Mouse (Mus musculus): ENCODE measurements around the gene Fam210b. TPM values are rescaled to one million over a fixed set of nuclear protein-coding genes. Genes with fewer than 3 reads are reported as not detected.
A peak's percentile ranks its signal among the peaks of the same experiment; 100 is the strongest.

The Fam210b gene
- polyA plus RNA-seq, 1 experiment from 2014 or later: 32.2 TPM

DNA sequence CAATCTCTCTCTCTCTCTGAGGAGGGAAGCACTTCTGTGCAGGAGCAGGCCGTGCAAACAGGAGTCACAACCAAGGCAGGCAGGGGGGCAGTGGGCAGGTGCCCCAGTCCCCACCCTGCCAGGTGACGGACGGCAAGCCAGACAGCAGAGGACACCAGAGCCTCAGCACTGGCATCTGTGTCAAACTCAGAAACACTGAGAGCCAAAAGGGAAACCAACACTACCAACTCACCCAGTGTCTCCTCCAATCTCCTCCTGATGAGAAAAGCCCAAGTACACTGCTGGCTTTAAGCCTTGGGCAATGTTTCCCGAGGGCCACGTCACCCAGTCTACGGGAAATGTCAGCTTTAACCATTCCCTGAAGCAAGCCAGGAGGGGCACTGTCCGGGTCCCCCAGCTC, 17.8 kb downstream of the Fam210b start:
- H3K4me3 ChIP-seq (ENCODE audit: low read depth, low read length): no peak overlapping the region
- H3K4me2 ChIP-seq: no peak overlapping the region
- 89% methylated on average over 7 of the region's 7 CpGs for WGBS
- H3K36me3 ChIP-seq (ENCODE audit: control insufficient read depth, insufficient read depth, low read length): peaks cover 50% of the 10 kb centered on the region
- no peak overlapping the region for H3K27ac ChIP-seq (ENCODE audit: low read depth, low read length)
- H3K27me3 ChIP-seq (ENCODE audit: control insufficient read depth, insufficient read depth, low read length): no peaks in the 10 kb centered on the region
- no peaks in the 10 kb centered on the region for H3K9me3 ChIP-seq (ENCODE audit: control insufficient read depth, low read length)
- peaks cover 2% of the 10 kb centered on the region; the same call in 1 of the 2 replicates for H3K4me1 ChIP-seq (ENCODE audit: control insufficient read depth, insufficient read depth, low read length)
- H3K9ac ChIP-seq (ENCODE audit: low read length): no peak overlapping the region
- ATAC-seq (ENCODE audit: low FRiP score) (no peak), DNase-seq (ENCODE audit: low spot score, missing footprints) (no peak)

DNA sequence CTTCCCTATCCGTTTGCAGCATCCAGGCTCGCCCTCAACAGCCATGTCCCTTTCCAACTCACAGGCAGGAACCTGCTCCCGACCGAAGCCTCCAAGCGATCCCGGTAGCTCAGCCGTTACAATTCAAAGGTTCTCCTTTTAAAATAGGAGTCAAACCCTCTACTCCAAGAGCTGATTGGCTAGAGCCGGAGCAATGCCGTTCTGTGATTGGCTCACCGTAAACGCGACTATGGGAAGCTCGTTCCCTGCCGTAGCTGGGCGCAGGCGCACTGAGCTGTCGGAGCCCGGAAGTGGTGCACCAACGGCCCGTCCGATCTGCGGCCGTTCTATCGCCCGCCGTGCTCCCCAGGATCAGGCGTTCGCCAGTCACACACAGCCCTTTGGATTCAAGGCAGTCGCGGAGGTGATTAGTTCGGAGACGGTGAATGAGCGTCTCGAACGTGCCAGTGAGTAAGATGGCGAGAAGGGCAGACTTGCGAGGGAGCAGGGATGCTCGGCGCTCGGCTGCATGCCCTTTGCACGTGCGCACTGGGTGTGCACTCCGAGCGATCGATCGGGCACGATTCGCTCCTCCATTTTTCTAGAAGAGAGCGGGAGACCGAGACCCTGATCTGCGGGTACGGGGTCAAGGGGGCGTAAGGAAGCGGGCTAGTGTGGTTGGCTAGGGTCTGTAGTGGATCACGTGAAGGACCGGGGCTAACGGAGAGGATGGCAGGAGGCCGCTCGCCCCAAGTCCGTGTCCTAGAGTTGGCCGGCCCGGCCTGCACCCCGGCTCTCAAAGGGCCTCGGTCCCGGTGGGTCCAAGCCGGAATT, 25.3 kb downstream of the Fam210b start, which contains the start of the genes Aurka and Cstf1:
TSS of gene Aurka (minus strand) at position 125 of the 813 bp plus-strand sequence.
TSS of gene Cstf1 (plus strand) at position 271 of the 813 bp plus-strand sequence.
- Histone ChIP-seq H3K9me3 (ENCODE audit: control insufficient read depth, low read length) (no peaks in the 10 kb centered on the region), H3K4me2 (peak within 1 kb of the TSS; percentile 85), H3K4me1 (ENCODE audit: control insufficient read depth, insufficient read depth, low read length) (peaks cover 17% of the 10 kb centered on the region), H3K27me3 (ENCODE audit: control insufficient read depth, insufficient read depth, low read length) (no peaks in the 10 kb centered on the region), H3K27ac (ENCODE audit: low read depth, low read length) (peak within 1 kb of the TSS; percentile 68), H3K36me3 (ENCODE audit: control insufficient read depth, insufficient read depth, low read length) (peaks cover 22% of the 10 kb centered on the region; the same call in 1 of the 2 replicates), H3K9ac (ENCODE audit: low read length) (peak within 1 kb of the TSS; percentile 95), H3K4me3 (ENCODE audit: low read depth, low read length) (peak within 1 kb of the TSS; percentile 92)
- ATAC-seq (ENCODE audit: low FRiP score) (peak; percentile 98), DNase-seq (ENCODE audit: low spot score, missing footprints) (peak; percentile 99)
- under 1% methylated on average over 66 of the region's 66 CpGs for WGBS

DNA sequence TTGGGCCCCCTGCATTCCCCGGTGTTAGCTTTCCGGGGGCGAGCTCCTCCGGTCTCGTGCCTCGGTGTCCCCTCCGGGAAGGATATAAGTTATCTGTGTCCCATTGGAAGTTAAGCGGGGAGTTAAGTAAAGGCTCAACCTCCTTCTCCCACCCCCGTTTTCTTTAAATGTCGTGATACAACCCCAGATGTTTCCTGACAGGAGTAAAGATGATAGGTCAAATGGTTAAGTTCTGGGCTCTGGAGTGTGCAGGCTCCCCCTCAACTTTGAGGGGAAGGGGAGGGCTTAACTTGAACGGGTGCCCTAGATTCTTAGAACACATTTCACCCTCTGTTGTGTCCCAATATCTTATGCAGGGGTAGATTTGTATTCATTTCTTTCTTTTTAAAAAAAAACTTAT, 25.9 kb downstream of the Fam210b start:
- DNase-seq (ENCODE audit: low spot score, missing footprints) (peak; percentile 88), ATAC-seq (ENCODE audit: low FRiP score) (no peak; the same call in 1 of the 2 replicates)

DNA sequence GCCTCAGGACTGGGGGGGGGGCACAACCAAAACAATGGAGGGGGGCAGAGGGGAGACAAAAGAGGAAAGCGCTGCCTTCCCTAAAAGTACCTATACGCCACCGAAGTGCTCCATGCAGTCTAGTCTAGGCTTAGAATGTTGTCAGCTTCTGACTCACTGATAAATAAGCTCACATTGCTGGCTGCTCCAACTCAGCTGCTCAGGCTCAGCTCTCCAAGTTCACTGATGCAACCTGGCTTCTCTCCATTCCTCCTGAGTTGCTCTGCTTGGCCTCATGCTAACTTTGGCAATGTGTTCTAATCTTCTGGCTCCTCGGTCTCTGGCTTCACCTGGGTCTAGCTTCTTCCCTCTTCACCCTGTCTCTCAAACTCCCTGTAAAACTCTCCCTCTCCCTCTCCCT, 31.2 kb downstream of the Fam210b start:
- Histone ChIP-seq H3K4me3 (ENCODE audit: low read depth, low read length) (no peak overlapping the region), H3K4me1 (ENCODE audit: control insufficient read depth, insufficient read depth, low read length) (peaks cover 4% of the 10 kb centered on the region), H3K36me3 (ENCODE audit: control insufficient read depth, insufficient read depth, low read length) (peaks cover 52% of the 10 kb centered on the region), H3K4me2 (no peak overlapping the region), H3K9me3 (ENCODE audit: control insufficient read depth, low read length) (no peaks in the 10 kb centered on the region), H3K9ac (ENCODE audit: low read length) (no peak overlapping the region), H3K27ac (ENCODE audit: low read depth, low read length) (no peak overlapping the region), H3K27me3 (ENCODE audit: control insufficient read depth, insufficient read depth, low read length) (no peaks in the 10 kb centered on the region)
- ATAC-seq (ENCODE audit: low FRiP score): no peak
- no peak for DNase-seq (ENCODE audit: low spot score, missing footprints)
- 91% methylated on average over 4 of the region's 4 CpGs for WGBS

More for the DNA sequence above, 25.9 kb downstream of the Fam210b start:
- Histone ChIP-seq H3K9me3 (ENCODE audit: control insufficient read depth, low read length) (no peaks in the 10 kb centered on the region), H3K9ac (ENCODE audit: low read length) (peak overlapping the region; percentile 95), H3K27ac (ENCODE audit: low read depth, low read length) (peak overlapping the region; percentile 68; the same call in 1 of the 2 replicates), H3K27me3 (ENCODE audit: control insufficient read depth, insufficient read depth, low read length) (no peaks in the 10 kb centered on the region), H3K36me3 (ENCODE audit: control insufficient read depth, insufficient read depth, low read length) (peaks cover 28% of the 10 kb centered on the region), H3K4me2 (peak overlapping the region; percentile 61), H3K4me1 (ENCODE audit: control insufficient read depth, insufficient read depth, low read length) (peaks cover 17% of the 10 kb centered on the region), H3K4me3 (ENCODE audit: low read depth, low read length) (peak overlapping the region; percentile 92)
- 0% methylated on average over 11 of the region's 11 CpGs for WGBS

DNA sequence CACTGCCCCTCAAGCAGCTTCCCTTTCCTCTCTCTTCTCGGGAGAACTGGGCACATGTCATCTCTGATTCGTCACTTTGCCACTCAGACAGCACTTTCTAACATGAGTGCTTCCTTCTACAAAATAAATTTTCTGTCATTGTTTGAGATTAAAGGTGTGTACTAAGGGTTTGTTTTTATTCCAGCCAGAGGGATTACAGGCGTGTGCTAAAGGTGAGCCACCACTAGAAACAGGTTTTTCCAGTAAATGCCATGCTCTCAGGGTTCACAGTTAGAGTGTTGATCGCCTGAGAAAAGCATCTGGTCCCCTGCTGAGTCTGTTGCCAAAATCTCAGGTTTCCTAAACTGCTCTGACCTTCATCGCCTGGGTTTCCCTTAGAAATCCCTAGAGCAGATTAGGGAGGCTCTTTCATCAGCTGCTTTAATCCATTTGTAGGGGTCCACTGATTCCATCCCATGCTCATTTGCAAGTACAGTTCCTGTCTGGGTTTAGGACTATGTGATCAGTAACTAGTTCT, 31.7 kb downstream of the Fam210b start:
- no peak overlapping the region for H3K4me3 ChIP-seq (ENCODE audit: low read depth, low read length)
- no peaks in the 10 kb centered on the region; the same call in 1 of the 2 replicates for H3K4me1 ChIP-seq (ENCODE audit: control insufficient read depth, insufficient read depth, low read length)
- peaks cover 52% of the 10 kb centered on the region for H3K36me3 ChIP-seq (ENCODE audit: control insufficient read depth, insufficient read depth, low read length)
- H3K9ac ChIP-seq (ENCODE audit: low read length): no peak overlapping the region
- DNase-seq (ENCODE audit: low spot score, missing footprints) (no peak), ATAC-seq (ENCODE audit: low FRiP score) (no peak)
- no peak overlapping the region for H3K4me2 ChIP-seq
- H3K27ac ChIP-seq (ENCODE audit: low read depth, low read length): no peak overlapping the region
- H3K27me3 ChIP-seq (ENCODE audit: control insufficient read depth, insufficient read depth, low read length): no peaks in the 10 kb centered on the region
- 73% methylated on average over 5 of the region's 5 CpGs for WGBS
- no peaks in the 10 kb centered on the region for H3K9me3 ChIP-seq (ENCODE audit: control insufficient read depth, low read length)

DNA sequence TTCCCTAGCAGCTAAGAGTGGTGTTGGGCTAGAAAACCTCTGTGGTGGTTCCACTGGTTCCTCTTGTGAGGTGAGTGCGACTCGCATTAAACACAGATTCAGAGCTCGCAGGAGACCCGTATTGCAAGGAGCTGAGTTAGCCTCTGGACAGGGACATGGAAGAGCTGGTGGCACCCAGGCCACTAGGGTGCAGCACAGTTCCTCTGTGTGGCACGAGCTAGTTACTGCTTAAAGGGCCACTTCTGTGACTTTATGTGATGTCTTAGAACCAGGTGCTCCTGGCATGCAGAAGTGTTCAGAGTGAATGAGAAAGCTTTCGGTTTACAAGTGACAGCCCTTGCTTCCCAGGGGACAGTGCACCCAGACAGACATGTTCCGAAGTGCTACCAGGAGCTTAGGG, 33.0 kb downstream of the Fam210b start:
- Histone ChIP-seq H3K4me3 (ENCODE audit: low read depth, low read length) (no peak overlapping the region), H3K27me3 (ENCODE audit: control insufficient read depth, insufficient read depth, low read length) (no peaks in the 10 kb centered on the region), H3K4me1 (ENCODE audit: control insufficient read depth, insufficient read depth, low read length) (no peaks in the 10 kb centered on the region), H3K4me2 (no peak overlapping the region), H3K9me3 (ENCODE audit: control insufficient read depth, low read length) (no peaks in the 10 kb centered on the region), H3K9ac (ENCODE audit: low read length) (no peak overlapping the region), H3K36me3 (ENCODE audit: control insufficient read depth, insufficient read depth, low read length) (peaks cover 46% of the 10 kb centered on the region), H3K27ac (ENCODE audit: low read depth, low read length) (no peak overlapping the region)
- DNase-seq (ENCODE audit: low spot score, missing footprints): no peak
- WGBS: 76% methylated on average over 7 of the region's 7 CpGs
- ATAC-seq (ENCODE audit: low FRiP score): no peak

DNA sequence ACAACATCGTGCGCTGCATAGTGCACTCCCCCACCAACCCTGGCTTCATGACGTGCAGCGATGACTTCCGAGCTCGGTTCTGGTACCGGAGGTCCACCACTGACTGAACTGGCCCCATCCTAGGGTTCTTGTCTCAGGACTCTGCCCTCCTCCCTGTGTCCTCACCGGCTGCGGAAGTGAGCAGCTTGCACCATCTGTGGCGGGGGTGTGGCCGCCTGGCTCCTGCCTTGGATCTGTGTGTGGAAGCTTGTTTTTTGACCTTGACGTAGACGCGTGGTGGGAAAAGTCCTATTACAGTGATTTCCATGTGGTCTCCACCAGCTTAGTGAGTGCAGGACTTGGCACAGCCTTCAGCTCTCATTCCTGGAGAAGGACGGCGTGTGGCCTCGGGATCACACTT, 35.1 kb downstream of the Fam210b start:
- Histone ChIP-seq H3K4me3 (ENCODE audit: low read depth, low read length) (no peak overlapping the region), H3K27me3 (ENCODE audit: control insufficient read depth, insufficient read depth, low read length) (no peaks in the 10 kb centered on the region), H3K4me1 (ENCODE audit: control insufficient read depth, insufficient read depth, low read length) (no peaks in the 10 kb centered on the region), H3K36me3 (ENCODE audit: control insufficient read depth, insufficient read depth, low read length) (peaks cover 37% of the 10 kb centered on the region), H3K4me2 (no peak overlapping the region), H3K27ac (ENCODE audit: low read depth, low read length) (no peak overlapping the region), H3K9me3 (ENCODE audit: control insufficient read depth, low read length) (no peaks in the 10 kb centered on the region), H3K9ac (ENCODE audit: low read length) (no peak overlapping the region)
- WGBS: 94% methylated on average over 17 of the region's 17 CpGs
- ATAC-seq (ENCODE audit: low FRiP score): no peak
- no peak for DNase-seq (ENCODE audit: low spot score, missing footprints)

DNA sequence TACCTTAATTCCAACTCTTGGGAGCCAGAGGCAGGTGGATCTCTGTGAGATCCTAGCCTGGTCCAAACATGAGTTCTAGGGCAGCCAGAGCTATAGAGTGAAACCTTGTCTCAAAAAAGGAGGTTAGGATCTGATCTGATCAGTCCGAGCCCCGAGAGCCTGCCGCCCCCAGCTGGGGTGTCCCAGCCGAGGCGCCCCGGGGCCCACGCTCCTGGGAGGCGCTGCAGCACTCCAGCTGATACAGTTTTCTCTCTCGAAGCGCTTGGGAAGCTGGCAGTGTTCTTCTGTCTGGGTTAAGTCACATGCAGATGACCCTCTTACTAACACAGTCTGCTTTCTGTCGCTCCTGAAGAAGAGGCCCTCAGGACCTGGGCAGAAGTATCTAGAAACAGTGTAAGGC, 36.0 kb downstream of the Fam210b start:
- Histone ChIP-seq H3K4me1 (ENCODE audit: control insufficient read depth, insufficient read depth, low read length) (no peaks in the 10 kb centered on the region), H3K27me3 (ENCODE audit: control insufficient read depth, insufficient read depth, low read length) (no peaks in the 10 kb centered on the region), H3K27ac (ENCODE audit: low read depth, low read length) (no peak overlapping the region), H3K9me3 (ENCODE audit: control insufficient read depth, low read length) (no peaks in the 10 kb centered on the region), H3K36me3 (ENCODE audit: control insufficient read depth, insufficient read depth, low read length) (peaks cover 28% of the 10 kb centered on the region), H3K4me2 (no peak overlapping the region), H3K4me3 (ENCODE audit: low read depth, low read length) (no peak overlapping the region), H3K9ac (ENCODE audit: low read length) (no peak overlapping the region)
- DNase-seq (ENCODE audit: low spot score, missing footprints) (no peak), ATAC-seq (ENCODE audit: low FRiP score) (no peak)
- 94% methylated on average over 11 of the region's 11 CpGs for WGBS

DNA sequence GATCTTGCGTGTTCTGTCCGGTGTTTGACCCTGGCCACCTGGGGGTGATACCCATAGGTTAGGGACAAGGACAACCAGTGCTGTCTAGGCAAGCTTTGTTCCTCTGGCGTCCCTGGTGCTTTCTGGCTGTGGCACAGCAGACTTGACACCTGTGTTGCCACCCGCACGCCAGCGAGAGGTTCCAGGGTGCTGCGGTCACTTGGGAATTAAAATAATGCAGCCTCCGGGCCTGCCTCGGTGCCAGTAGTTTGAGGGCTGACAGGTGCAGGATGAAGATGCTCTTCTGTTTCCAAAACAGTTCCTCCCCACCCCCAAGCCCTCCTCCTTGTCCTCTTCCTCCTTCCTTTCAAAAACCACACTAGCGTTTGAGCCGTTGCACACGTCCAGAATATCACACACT, 36.5 kb downstream of the Fam210b start:
- Histone ChIP-seq H3K27me3 (ENCODE audit: control insufficient read depth, insufficient read depth, low read length) (no peaks in the 10 kb centered on the region), H3K36me3 (ENCODE audit: control insufficient read depth, insufficient read depth, low read length) (peaks cover 25% of the 10 kb centered on the region), H3K27ac (ENCODE audit: low read depth, low read length) (no peak overlapping the region), H3K4me1 (ENCODE audit: control insufficient read depth, insufficient read depth, low read length) (no peaks in the 10 kb centered on the region), H3K4me2 (no peak overlapping the region), H3K4me3 (ENCODE audit: low read depth, low read length) (no peak overlapping the region), H3K9ac (ENCODE audit: low read length) (no peak overlapping the region), H3K9me3 (ENCODE audit: control insufficient read depth, low read length) (no peaks in the 10 kb centered on the region)
- DNase-seq (ENCODE audit: low spot score, missing footprints) (no peak), ATAC-seq (ENCODE audit: low FRiP score) (no peak)
- WGBS: 89% methylated on average over 12 of the region's 12 CpGs

All from midbrain, embryonic 11.5 days (tissue).